Mouse (Mus musculus) skeletal muscle tissue, adult 2 months (tissue): ENCODE data around the gene Odf3b.

Experiments used
- DNase-seq: peaks from one replicate; pipeline ENCODE4 v3.0.0-alpha.2; 2012; ENCODE audit warnings: low read depth, low spot score

Odf3b gene

GRCm38 (mm10) chr15:89376040-89376439 lies 3.0 kb downstream of the Odf3b start:
- DNase-seq: no peak

- no peak for DNase-seq
Measured at GRCm38 (mm10) chr15:89374801-89375534, 4.1 kb downstream of the Odf3b start.

GRCm38 (mm10) chr15:89374340-89374739 lies 4.7 kb downstream of the Odf3b start:
- DNase-seq: no peak

- peak; percentile 80 for DNase-seq
Measured at GRCm38 (mm10) chr15:89373762-89374248, 5.3 kb downstream of the Odf3b start, which contains the start of gene Sco2. Sco2 (minus strand) TSS chr15:89373846.

GRCm38 (mm10) chr15:89373027-89373761 lies 5.9 kb downstream of the Odf3b start:
- DNase-seq: peak; percentile 75

GRCm38 (mm10) chr15:89372536-89372935 lies 6.5 kb downstream of the Odf3b start:
- DNase-seq: no peak

GRCm38 (mm10) chr15:89372068-89372467 lies 7.0 kb downstream of the Odf3b start:
- DNase-seq: no peak

GRCm38 (mm10) chr15:89365141-89365551 lies 13.9 kb downstream of the Odf3b start:
- no peak for DNase-seq

GRCm38 (mm10) chr15:89363051-89363450 lies 16.0 kb downstream of the Odf3b start:
- no peak for DNase-seq

- no peak for DNase-seq
Measured at GRCm38 (mm10) chr15:89358784-89359183, 20.3 kb downstream of the Odf3b start.

GRCm38 (mm10) chr15:89356372-89356771 lies 22.7 kb downstream of the Odf3b start:
- DNase-seq: no peak

- DNase-seq: peak; percentile 93
Measured at GRCm38 (mm10) chr15:89355241-89356187, 23.6 kb downstream of the Odf3b start, which contains the start of the genes Lmf2 and Ncaph2. Lmf2 (minus strand) TSS chr15:89355659. Ncaph2 (plus strand) TSS chr15:89355719.

GRCm38 (mm10) chr15:89354455-89354854 lies 24.6 kb downstream of the Odf3b start:
- DNase-seq: no peak

GRCm38 (mm10) chr15:89353837-89354236 lies 25.2 kb downstream of the Odf3b start:
- no peak for DNase-seq

- DNase-seq: no peak
Measured at GRCm38 (mm10) chr15:89352795-89353194, 26.3 kb downstream of the Odf3b start.

GRCm38 (mm10) chr15:89352054-89352453 lies 27.0 kb downstream of the Odf3b start:
- DNase-seq: no peak

- no peak for DNase-seq
Measured at GRCm38 (mm10) chr15:89351302-89351701, 27.8 kb downstream of the Odf3b start.

GRCm38 (mm10) chr15:89350447-89350846 lies 28.6 kb downstream of the Odf3b start:
- DNase-seq: no peak

- DNase-seq: no peak
Measured at GRCm38 (mm10) chr15:89343325-89343724, 35.8 kb downstream of the Odf3b start.

- no peak for DNase-seq
Measured at GRCm38 (mm10) chr15:89341678-89342077, 37.4 kb downstream of the Odf3b start.

- no peak for DNase-seq
Measured at GRCm38 (mm10) chr15:89340136-89340535, 38.9 kb downstream of the Odf3b start.
